Mouse (Mus musculus): ENCODE results near the gene Snapc2.
A peak's percentile ranks its signal among the peaks of the same experiment; 100 is the strongest.

DNA sequence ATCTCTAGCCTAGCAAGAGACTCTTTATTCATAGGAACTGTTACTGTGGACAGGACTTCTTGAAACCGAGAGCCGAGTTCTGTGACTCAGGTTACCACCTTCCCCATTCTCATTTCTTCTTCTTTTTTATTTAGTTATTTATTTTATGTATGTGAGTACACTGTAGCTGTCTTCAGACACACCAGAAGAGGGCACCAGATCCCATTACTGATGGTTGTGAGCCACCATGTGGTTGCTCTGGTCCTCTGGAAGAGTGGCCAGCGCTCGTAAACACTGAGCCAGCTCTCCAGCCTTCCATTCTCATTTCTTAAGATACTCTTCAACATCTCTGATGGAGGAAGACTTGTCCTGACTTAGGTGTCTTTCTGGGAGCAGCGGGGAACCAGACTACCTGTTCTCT is 39.9 kb downstream of the Snapc2 start:
- TF ChIP-seq CTCF (IDR thresholded peaks at IDR 0.05; ENCODE audit: low read depth) (peak; percentile 38), EP300 (optimal IDR thresholded peaks at IDR 0.05) (no peak)

Measured in stomach, postnatal 0 days (tissue).